Mouse (Mus musculus) thymus, postnatal 36 days (tissue): ENCODE results near the gene Zfp423.

Experiments
- DNase-seq, 2 experiments: peaks; one replicate each; pipeline ENCODE4 v3.0.0; 2022; ENCODE audit warnings: mixed read lengths in 2 of 2

Gene Zfp423

GRCm38 (mm10) chr8:87662307-87662771, 297.1 kb downstream of the Zfp423 start:
- no peak for DNase-seq

- no peak for DNase-seq
Observed at GRCm38 (mm10) chr8:87660916-87661910, 298.2 kb downstream of the Zfp423 start.

DNA sequence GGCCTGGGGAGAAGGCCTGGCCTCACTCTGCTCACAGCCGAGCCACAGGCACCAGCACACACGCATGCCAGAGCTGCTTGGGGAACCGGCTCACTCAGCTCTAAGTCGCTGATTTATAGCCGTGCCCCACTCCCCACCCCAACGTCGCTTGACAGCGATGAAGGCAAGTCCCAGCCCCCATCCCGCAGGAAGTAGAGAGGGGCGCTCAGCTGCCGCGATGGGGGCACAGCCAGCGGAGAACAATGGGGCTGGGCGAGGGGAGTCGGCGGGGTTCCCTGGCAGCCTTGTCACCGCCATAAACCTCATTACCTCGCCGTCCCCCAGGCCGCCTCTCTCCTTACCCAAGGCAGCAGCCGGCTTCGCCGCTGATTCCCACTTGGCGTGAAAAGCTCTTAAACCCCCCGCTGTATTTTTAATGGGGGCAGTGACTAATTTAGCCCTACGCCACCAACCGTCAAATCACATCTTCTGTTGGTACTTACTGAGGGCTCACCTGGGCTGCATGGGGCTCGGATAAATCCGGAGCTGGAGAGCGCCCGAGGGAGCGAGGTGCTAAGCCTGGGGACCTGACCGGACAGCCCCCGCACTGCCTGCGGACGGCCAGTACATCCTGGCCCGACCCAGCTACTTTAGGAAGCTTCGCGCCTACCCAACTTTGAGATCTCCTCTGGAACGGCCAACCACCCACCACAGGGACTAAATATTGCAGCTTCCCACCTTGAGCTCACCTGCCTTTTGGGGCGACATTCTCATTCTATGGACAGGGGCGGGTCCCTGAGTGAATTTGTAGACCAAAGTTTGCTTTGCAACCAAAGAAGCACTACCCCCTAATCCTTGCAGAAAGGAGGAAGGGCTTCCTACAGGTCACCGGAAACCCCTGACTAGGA, 299.1 kb downstream of the Zfp423 start:
- no peak for DNase-seq

DNA sequence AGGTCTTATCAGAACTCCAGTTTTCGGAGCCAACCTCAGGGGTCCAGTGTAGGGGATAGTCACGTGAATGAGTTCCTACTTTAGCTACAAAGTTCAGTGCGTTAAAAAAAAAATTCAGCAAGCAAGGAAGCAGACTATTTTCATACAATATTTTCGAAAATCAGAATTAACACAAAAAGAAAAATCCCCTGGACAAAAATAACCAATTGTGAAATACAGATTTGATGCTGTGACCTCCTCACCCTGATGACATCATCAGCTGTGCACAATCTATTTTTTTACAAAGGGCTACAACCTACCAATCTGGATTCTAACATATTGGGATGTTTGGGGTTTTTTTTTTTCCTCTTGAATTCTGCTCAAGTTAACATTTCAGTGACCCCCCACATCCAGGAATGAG, 301.9 kb downstream of the Zfp423 start:
- DNase-seq: no peak

- DNase-seq: peak; percentile 57 to 69
Observed at GRCm38 (mm10) chr8:87656484-87657230, 302.7 kb downstream of the Zfp423 start.

DNA sequence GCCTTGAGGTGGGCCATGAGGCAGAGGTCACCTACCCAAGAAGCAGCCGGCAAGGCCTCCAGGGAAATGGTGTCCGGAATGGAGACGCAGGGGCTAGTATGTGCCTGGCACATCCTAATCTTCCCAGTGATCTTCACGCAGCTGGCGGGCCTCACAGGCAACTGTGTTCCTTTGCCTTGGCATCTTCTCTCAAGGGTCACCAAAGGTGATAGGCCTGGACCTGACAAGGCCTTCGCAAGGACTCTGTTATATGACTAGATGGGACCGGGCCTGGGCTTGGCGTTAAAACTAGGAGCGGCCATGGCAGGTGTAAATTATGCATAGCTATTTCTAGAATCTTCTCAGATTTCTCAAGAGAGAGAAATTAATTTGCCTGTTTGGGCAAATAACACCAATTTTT, 303.4 kb downstream of the Zfp423 start:
- no peak for DNase-seq

DNA sequence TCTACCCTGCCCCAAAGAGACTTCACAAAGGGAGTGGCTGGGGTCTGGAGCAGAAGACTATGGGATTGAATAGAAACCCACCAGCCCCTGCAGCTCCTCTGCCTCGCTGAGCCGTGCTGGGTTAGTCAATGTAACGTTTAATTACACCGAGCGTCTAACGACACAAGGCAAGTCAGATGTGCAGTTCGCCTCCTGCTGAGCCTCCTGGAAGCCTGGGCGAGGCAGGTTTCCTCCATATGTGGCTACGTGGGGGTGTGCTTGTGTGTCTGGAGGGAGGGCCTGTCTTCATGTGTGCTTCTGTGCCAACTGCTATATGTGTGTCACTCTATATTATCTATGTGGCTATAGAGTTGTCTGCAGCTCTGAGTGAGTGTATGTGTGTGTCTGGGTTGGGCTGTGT, 311.6 kb downstream of the Zfp423 start:
- no peak for DNase-seq

DNA sequence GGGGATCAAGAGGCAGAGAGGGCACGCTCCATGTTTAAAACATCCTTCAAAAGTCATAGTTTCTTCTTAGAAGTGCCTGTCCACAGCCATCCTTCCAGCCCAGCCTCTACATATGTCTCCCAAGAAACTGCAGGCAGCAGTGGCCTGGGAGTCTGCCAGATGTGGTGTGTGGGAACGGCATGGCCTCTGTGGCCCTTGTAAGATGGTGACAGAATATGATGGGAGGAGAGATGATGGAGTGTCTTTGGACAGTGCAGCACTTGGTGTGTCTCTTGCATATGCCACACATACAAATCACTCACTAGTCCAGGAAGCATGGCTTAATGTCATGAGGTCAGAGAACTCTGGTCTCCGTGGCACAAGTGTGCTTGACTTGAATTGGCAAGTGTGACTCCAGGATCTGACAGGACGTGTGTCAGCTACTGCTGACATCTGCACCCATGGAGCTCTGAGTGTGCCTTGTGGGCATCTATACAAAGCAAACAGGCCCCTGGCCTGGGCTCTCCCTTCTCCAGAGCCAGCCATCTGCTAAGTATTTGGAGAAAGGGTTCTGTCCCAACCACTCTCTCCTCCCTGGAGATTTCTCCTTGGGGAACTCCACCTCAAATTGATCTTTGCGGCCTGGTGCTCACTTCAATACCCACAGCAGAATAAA, 313.4 kb downstream of the Zfp423 start:
- DNase-seq: no peak

- no peak for DNase-seq
Observed at GRCm38 (mm10) chr8:87645371-87645770, 314.0 kb downstream of the Zfp423 start.

GRCm38 (mm10) chr8:87640930-87641329, 318.5 kb downstream of the Zfp423 start:
- no peak for DNase-seq

- no peak for DNase-seq
Observed at GRCm38 (mm10) chr8:87636226-87636742, 323.1 kb downstream of the Zfp423 start.

DNA sequence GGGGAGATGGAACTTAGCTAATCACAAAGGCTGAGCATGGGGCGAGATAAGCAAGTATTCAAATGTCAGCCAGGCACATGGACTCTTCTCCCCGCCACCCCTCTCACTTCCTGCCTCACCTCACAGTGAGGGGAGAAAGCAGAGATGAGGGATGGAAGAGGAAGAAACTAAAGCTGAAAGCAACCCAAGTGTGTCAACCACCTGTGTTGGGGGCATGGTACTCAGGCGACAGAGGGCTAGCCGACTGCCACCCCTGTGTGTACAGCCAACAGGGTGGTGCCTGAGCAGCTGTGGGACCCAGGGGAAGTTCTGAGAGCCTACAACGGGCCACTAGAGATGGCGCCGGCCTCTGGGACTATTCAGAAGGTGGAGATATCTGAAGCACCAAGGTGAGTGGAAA, 327.6 kb downstream of the Zfp423 start:
- DNase-seq: no peak

GRCm38 (mm10) chr8:87629656-87630055, 329.7 kb downstream of the Zfp423 start:
- no peak for DNase-seq

- no peak for DNase-seq
Observed at GRCm38 (mm10) chr8:87621181-87621580, 338.2 kb downstream of the Zfp423 start.

DNA sequence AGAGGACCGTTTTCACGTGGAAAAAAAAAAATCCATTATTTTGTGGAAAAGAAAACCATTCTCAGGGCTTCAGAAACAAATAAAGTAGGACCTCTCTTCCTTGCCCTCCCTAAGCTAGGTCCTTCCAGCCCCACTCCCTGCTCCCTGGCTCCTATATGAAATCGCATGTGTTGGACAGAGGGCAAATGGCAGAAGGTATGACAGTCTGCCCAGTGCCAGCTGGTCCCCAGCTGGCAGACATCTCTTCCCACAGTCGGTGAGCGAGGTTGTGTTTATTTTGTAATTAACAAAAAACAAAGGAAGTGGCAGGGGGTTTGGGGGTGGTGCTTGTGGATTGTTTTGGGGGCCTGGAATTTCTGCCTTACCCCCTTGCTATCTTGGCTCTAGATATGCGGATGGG, 339.2 kb downstream of the Zfp423 start:
- no peak for DNase-seq

DNA sequence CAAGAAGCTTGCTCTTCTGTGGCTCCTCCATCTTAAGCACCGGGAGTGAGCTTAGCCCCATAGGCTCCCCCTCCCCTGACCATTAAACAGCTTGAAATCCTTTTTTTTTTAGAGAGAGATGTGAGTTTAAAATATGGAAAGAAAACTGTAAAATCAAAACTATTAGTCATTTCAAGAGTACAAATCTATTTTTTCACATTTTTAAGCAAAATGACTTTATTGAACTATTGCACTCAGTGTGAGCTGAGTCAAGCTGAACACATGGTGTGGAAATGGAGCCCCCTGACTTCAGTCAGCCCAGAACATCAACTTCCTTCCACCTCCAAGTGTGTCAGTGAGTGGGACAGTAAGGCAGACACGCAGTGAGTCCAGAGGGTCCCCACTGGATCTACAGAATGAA, 339.9 kb downstream of the Zfp423 start:
- no peak for DNase-seq

DNA sequence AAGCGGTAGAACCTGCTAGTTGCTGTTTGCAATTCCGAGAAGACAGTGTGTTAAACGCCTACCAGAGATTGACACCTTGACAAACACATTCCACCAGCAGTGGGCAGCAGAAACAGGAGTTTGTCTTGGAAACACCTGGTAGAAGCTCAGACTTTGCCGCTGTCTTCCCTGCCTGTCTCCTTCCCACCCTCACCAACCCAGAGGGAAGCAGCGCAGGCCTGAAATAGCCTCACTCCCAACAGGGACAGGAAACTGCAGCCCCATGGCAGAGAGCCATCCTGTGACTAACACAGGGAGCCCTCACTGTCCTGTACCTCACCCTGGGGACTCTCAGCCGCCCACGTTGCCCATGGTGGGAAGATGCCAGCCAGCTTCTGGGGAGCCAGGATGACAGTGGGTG, 340.3 kb downstream of the Zfp423 start:
- DNase-seq: no peak

GRCm38 (mm10) chr8:87613701-87614100, 345.7 kb downstream of the Zfp423 start:
- DNase-seq: no peak
